Mouse (Mus musculus) MEL (cell line): ENCODE measurements around the gene Rbpms2. TPM values are rescaled to one million over a fixed set of nuclear protein-coding genes. Genes with fewer than 3 reads are reported as not detected.
A peak's percentile ranks its signal among the peaks of the same experiment; 100 is the strongest.

Source experiments
- DNase-seq: peaks from one replicate; pipeline ENCODE4 v3.0.0; 2011; ENCODE audit warnings: low read depth, low spot score
- H3K27ac ChIP-seq: 2 replicates; pipeline ENCODE4 v1.5.1; 2012; ENCODE audit warnings: low read depth, mild to moderate bottlenecking, control low read depth, low read length, moderate library complexity; ENCODE audit not compliant: control insufficient read depth
- H3K27me3 ChIP-seq, 2 experiments: fragments of 150-350 bp in 1 of 2; sonication (generic) in 1 of 2; 2 replicates each; pipeline ENCODE4 v1.6.1; 2012; ENCODE audit warnings: low read length in 2 of 2, mild to moderate bottlenecking in 2 of 2, improper control_type of control experiment in 1 of 2, moderate library complexity in 1 of 2; ENCODE audit not compliant: insufficient read depth in 2 of 2, control insufficient read depth in 1 of 2
- H3K36me3 ChIP-seq, 2 experiments: 2 replicates each; pipeline ENCODE4 v1.6.1; 2012 to 2014; ENCODE audit warnings: low read length in 2 of 2, improper control_type of control experiment in 1 of 2, inconsistent platforms in 1 of 2, mild to moderate bottlenecking in 1 of 2; ENCODE audit not compliant: insufficient read depth in 2 of 2, control insufficient read depth in 1 of 2
- H3K4me1 ChIP-seq, 2 experiments: fragments of 150-350 bp in 1 of 2; sonication (generic) in 1 of 2; 2 replicates each; pipeline ENCODE4 v1.6.1; 2012; ENCODE audit warnings: low read length in 2 of 2, improper control_type of control experiment in 1 of 2, mild to moderate bottlenecking in 1 of 2; ENCODE audit not compliant: insufficient read depth in 2 of 2, control insufficient read depth in 1 of 2
- H3K4me3 ChIP-seq, 2 experiments: fragments of 150-350 bp in 1 of 2; sonication (generic) in 1 of 2; 2 replicates each; pipeline ENCODE4 v1.5.1; 2012; ENCODE audit warnings: low read depth in 2 of 2, low read length in 2 of 2, mild to moderate bottlenecking in 2 of 2, moderate library complexity in 2 of 2, control low read depth in 1 of 2, improper control_type of control experiment in 1 of 2; ENCODE audit not compliant: control insufficient read depth in 1 of 2, insufficient read depth in 1 of 2
- H3K79me2 ChIP-seq: 2 replicates; pipeline ENCODE4 v1.6.1; 2012; ENCODE audit warnings: mild to moderate bottlenecking, low read length, moderate library complexity; ENCODE audit not compliant: control insufficient read depth, poor library complexity, insufficient read depth
- H3K9ac ChIP-seq: 2 replicates; pipeline ENCODE4 v1.6.1; 2012; ENCODE audit warnings: low read depth, mild to moderate bottlenecking, control low read depth, low read length, moderate library complexity; ENCODE audit not compliant: control insufficient read depth, poor library complexity, severe bottlenecking
- H3K9me3 ChIP-seq: fragments of 150-350 bp; sonication (generic); replicated peaks from 2 replicates; pipeline ENCODE4 v1.6.1; 2012; ENCODE audit warnings: mild to moderate bottlenecking, low read length, improper control_type of control experiment, moderate library complexity; ENCODE audit not compliant: insufficient read depth
- BHLHE40 ChIP-seq: IDR thresholded peaks from 2 replicates; pipeline ENCODE4 v1.6.1; 2012; ENCODE audit warnings: low read depth, mild to moderate bottlenecking, inconsistent platforms, low read length, improper control_type of control experiment, borderline replicate concordance
- E2F4 ChIP-seq: IDR thresholded peaks from 2 replicates; pipeline ENCODE4 v1.6.1; 2011; ENCODE audit warnings: low read depth, low read length, improper control_type of control experiment, borderline replicate concordance
- ETS1 ChIP-seq: IDR thresholded peaks from 2 replicates; pipeline ENCODE4 v1.6.1; 2012; ENCODE audit warnings: low read depth, mild to moderate bottlenecking, inconsistent platforms, low read length, improper control_type of control experiment, moderate library complexity
- GABPA ChIP-seq: IDR thresholded peaks from 2 replicates; pipeline ENCODE4 v1.6.1; 2012; ENCODE audit warnings: low read depth, mild to moderate bottlenecking, inconsistent platforms, low read length, improper control_type of control experiment, moderate library complexity
- GATA1 ChIP-seq: IDR thresholded peaks from 2 replicates; pipeline ENCODE4 v1.6.1; 2011; ENCODE audit warnings: low read depth, low read length, improper control_type of control experiment
- HCFC1 ChIP-seq: IDR thresholded peaks from 2 replicates; pipeline ENCODE4 v1.6.1; 2012; ENCODE audit warnings: low read depth, mild to moderate bottlenecking, inconsistent platforms, low read length, improper control_type of control experiment, moderate library complexity
- MAFK ChIP-seq: IDR thresholded peaks from 2 replicates; pipeline ENCODE4 v1.6.1; 2011; ENCODE audit warnings: low read depth, mild to moderate bottlenecking, low read length, improper control_type of control experiment, borderline replicate concordance
- MAX ChIP-seq: IDR thresholded peaks from 2 replicates; pipeline ENCODE4 v1.6.1; 2011; ENCODE audit warnings: low read length, improper control_type of control experiment
- MXI1 ChIP-seq: IDR thresholded peaks from 2 replicates; pipeline ENCODE4 v1.6.1; 2011; ENCODE audit warnings: mild to moderate bottlenecking, low read depth, low read length, improper control_type of control experiment
- MYB ChIP-seq: IDR thresholded peaks from 2 replicates; pipeline ENCODE4 v1.6.1; 2011; ENCODE audit warnings: mild to moderate bottlenecking, low read depth, low read length, improper control_type of control experiment
- MYC ChIP-seq: IDR thresholded peaks from 2 replicates; pipeline ENCODE4 v1.6.1; 2011; ENCODE audit warnings: low read depth, mild to moderate bottlenecking, low read length, improper control_type of control experiment, moderate library complexity
- NELFE ChIP-seq: IDR thresholded peaks from 2 replicates; pipeline ENCODE4 v1.6.1; 2011; ENCODE audit warnings: low read depth, low read length, improper control_type of control experiment
- NRF1 ChIP-seq: IDR thresholded peaks from 2 replicates; pipeline ENCODE4 v1.6.1; 2014; ENCODE audit warnings: low read depth, mild to moderate bottlenecking, inconsistent platforms, low read length, improper control_type of control experiment, moderate library complexity; ENCODE audit not compliant: poor library complexity, insufficient read depth, severe bottlenecking
- POLR2A ChIP-seq, 2 experiments: IDR thresholded peaks; 2 replicates each; pipeline ENCODE4 v1.6.1; 2011 to 2012; ENCODE audit warnings: low read length in 2 of 2, mild to moderate bottlenecking in 2 of 2, control low read depth in 1 of 2, improper control_type of control experiment in 1 of 2, low read depth in 1 of 2, moderate library complexity in 1 of 2; ENCODE audit not compliant: control insufficient read depth in 1 of 2, insufficient read depth in 1 of 2, poor library complexity in 1 of 2
- POLR2AphosphoS2 ChIP-seq: IDR thresholded peaks from 2 replicates; pipeline ENCODE4 v1.6.1; 2011; ENCODE audit warnings: low read length, improper control_type of control experiment
- RAD21 ChIP-seq: IDR thresholded peaks from 2 replicates; pipeline ENCODE4 v1.6.1; 2011; ENCODE audit warnings: mild to moderate bottlenecking, low read depth, low read length, improper control_type of control experiment
- RCOR1 ChIP-seq: IDR thresholded peaks from 2 replicates; pipeline ENCODE4 v1.6.1; 2012; ENCODE audit warnings: low read depth, mild to moderate bottlenecking, inconsistent platforms, low read length, improper control_type of control experiment
- SIN3A ChIP-seq: IDR thresholded peaks from 2 replicates; pipeline ENCODE4 v1.6.1; 2012; ENCODE audit warnings: low read length, improper control_type of control experiment, inconsistent platforms
- SMC3 ChIP-seq: IDR thresholded peaks from 2 replicates; pipeline ENCODE4 v1.6.1; 2011; ENCODE audit warnings: low read depth, low read length, improper control_type of control experiment
- TBP ChIP-seq: IDR thresholded peaks from 2 replicates; pipeline ENCODE4 v1.8.0; 2011; ENCODE audit warnings: low read depth, low read length, improper control_type of control experiment
- TCF12 ChIP-seq: IDR thresholded peaks from 2 replicates; pipeline ENCODE4 v1.6.1; 2014; ENCODE audit warnings: low read depth, mild to moderate bottlenecking, inconsistent platforms, low read length, improper control_type of control experiment, moderate library complexity
- USF1 ChIP-seq: IDR thresholded peaks from 2 replicates; pipeline ENCODE4 v1.6.1; 2014; ENCODE audit warnings: low read depth, mild to moderate bottlenecking, inconsistent platforms, low read length, improper control_type of control experiment, moderate library complexity
- USF2 ChIP-seq, 2 experiments: IDR thresholded peaks; 2 replicates each; pipeline ENCODE4 v1.6.1; 2011 to 2012; ENCODE audit warnings: improper control_type of control experiment in 2 of 2, low read length in 2 of 2, borderline replicate concordance in 1 of 2, inconsistent platforms in 1 of 2, low read depth in 1 of 2, mild to moderate bottlenecking in 1 of 2; ENCODE audit not compliant: insufficient read depth in 1 of 2
- ZC3H11A ChIP-seq: IDR thresholded peaks from 2 replicates; pipeline ENCODE4 v1.6.1; 2012; ENCODE audit warnings: low read depth, mild to moderate bottlenecking, inconsistent platforms, low read length, improper control_type of control experiment
- ZKSCAN1 ChIP-seq: IDR thresholded peaks from 2 replicates; pipeline ENCODE4 v1.6.1; 2012; ENCODE audit warnings: low read depth, mild to moderate bottlenecking, inconsistent platforms, low read length, improper control_type of control experiment, moderate library complexity
- polyA plus RNA-seq, 2 experiments: library from polyadenylated mRNA; stranded (reverse) in 1 of 2; unstranded in 1 of 2; fragments of >175 nt in 1 of 2; fragments of >200 nt in 1 of 2; gene quantifications; 2 replicates each; pipeline versions ENCODE4 v1.2.1 to v1.2.4; 2012; ENCODE audit warnings: low replicate concordance in 2 of 2, low read depth in 1 of 2; ENCODE audit not compliant: insufficient read length in 2 of 2, insufficient read depth in 1 of 2, missing spikeins in 1 of 2
- total RNA-seq: library from RNA; depleted of rRNA; stranded (reverse); fragments of 300-350 nt; gene quantifications from 2 replicates; pipeline ENCODE4 v1.2.3, GENCODE M21; 2012

Gene Rbpms2
- total and polyA plus RNA-seq, 3 experiments: 0.22 TPM; not detected in 2

DNA sequence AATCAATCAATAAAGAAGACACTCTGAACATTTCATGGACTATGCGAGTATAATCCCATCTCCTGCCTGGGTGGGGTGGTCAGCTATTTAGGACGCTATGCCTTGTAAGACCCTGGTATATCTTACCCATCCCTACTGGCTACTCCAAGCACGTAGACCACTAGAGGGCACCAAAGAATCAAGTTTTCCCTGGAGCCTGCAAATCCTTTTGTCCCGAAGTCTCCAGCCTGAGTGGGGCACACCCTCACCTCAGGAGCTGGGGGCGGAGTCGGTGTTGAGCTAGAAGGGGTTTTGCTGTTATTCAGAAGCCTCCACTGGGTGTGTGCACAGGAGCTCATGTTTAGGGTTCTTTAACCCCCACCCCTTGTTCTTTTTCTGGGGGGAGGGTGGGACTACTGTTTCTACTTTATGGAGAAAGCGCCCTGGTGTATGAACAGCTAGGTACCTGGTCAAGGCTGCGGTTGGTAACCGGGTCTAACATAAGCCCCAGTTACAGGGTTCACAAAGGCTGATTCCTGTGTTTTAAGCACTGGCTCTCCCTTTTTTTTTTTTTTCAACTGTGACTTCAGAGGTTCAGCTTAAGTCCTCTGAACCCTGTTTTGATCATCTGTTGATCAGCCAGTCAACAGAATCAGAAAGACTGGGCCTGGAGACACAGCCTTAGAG lies 23.8 kb upstream of the Rbpms2 start (continued):
- TF ChIP-seq ETS1: no peak
- 0 out of 2 replicates have a peak, but pooled peaks have one; percentile 4 for TF ChIP-seq MXI1
- TF ChIP-seq MAFK: no peak
- peak; percentile 85 for TF ChIP-seq RAD21
- TF ChIP-seq USF1: no peak
- no peak for TF ChIP-seq E2F4
- no peak for TF ChIP-seq POLR2A (IDR thresholded peaks at IDR 0.05; ENCODE audit: control insufficient read depth in 1 of 2, insufficient read depth in 1 of 2, low read depth in 1 of 2, low read length in 2 of 2, poor library complexity in 1 of 2)
- no peak for TF ChIP-seq TBP
- peak; percentile 64 for TF ChIP-seq ZC3H11A
- no peak for TF ChIP-seq GATA1
- TF ChIP-seq NELFE: no peak
- TF ChIP-seq RCOR1: no peak
- TF ChIP-seq BHLHE40: no peak
- no peak for TF ChIP-seq MYB

DNA sequence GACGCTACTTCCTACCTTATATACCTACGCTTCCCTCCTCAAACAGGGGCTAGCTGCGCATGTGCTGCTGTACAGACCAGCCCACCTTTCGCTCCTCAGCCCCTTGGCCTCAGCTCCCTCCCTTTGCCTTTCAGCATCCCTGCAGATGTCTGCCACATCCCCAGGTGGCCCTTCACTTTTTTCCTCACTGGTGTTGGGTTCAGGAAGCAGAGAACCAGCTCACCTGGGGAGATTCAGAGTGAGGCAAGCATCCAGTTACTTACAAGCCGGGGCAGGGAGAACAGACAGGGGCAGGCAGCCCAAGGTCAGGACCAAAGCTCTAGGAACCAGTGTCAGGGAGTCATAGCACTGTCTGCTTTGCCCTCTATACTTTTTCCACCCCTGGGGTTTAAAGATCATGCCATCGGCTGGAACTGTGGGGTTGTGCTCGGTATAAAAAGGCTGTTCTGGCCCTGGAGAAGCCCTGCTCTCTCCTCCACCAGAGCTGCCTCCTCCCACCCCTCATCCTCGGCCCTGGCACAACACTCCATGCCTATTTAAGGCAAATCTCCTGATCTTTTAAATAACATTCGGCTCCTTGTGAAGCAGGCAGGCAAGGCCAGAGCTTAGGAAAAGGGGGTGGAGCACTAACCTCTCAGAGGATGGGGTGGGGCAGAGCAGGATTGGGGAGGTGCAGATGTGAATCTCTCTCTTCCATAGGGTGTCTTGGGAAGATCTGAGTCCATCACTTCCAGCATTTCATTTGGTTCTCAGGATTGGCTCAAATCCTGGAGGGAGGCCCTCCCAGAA lies 22.9 kb upstream of the Rbpms2 start:
- Histone ChIP-seq H3K27ac (no peak overlapping the region), H3K9ac (no peak overlapping the region), H3K79me2 (no peaks in the 10 kb centered on the region), H3K27me3 (no peaks in the 10 kb centered on the region), H3K9me3 (no peaks in the 10 kb centered on the region), H3K36me3 (no peaks in the 10 kb centered on the region), H3K4me1 (no peaks in the 10 kb centered on the region), H3K4me3 (no peak overlapping the region)
- TF ChIP-seq MYC: no peak
- no peak for TF ChIP-seq TCF12
- TF ChIP-seq ZKSCAN1: no peak
- no peak for TF ChIP-seq GABPA
- TF ChIP-seq MAX: no peak
- no peak for TF ChIP-seq HCFC1
- TF ChIP-seq SMC3: no peak
- no peak for TF ChIP-seq USF1
- TF ChIP-seq USF2 (IDR thresholded peaks at IDR 0.05; ENCODE audit: borderline replicate concordance in 1 of 2, insufficient read depth in 1 of 2, low read depth in 1 of 2, low read length in 2 of 2): no peak
- TF ChIP-seq ETS1: no peak
- no peak for TF ChIP-seq SIN3A
- TF ChIP-seq NRF1: no peak
- no peak for TF ChIP-seq BHLHE40
- TF ChIP-seq POLR2AphosphoS2: no peak
- no peak for DNase-seq
